Mouse (Mus musculus): ENCODE results near the gene Tle3.
A peak's percentile ranks its signal among the peaks of the same experiment; 100 is the strongest.

The Tle3 gene

DNA sequence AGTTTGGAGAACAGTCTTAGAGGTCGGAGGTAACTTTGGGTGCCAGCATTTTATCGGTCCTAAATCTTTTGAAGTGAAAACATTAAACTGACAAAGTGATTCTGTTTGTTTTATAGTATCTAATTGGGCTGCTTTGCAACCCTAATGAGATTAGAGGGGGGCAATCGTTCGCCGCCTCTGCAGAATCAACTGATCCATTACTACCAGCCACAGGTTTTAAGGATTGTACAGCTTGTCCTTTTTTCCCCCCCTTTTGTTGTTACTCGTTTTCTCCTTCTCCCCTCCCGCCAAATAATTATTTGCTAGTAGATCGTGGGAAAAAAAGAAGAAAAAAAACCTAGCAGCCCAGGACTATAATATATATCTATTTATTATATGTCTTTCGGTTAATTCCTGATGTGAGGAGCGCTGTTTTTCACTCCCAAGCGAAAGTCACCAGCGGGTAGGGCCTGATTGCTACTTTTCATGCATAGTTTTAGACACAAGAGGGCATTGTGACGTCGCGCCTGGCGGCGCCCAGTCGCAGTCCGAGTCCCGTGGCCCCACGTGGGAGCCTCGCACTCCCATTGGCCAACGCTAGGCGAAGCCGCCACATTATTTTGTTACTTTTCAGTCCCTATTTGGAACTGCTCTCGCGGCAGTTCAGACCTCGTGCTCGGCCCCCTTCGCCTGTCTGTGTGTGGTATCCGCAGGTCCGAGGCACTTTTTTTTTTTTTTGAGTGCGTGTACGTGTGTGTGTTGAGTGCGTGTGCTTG lies at the start of gene Tle3:
Tle3 (plus strand) TSS at position 612 of the 755 bp plus-strand sequence.
- DNase-seq = peak; percentile 98 to 99

DNA sequence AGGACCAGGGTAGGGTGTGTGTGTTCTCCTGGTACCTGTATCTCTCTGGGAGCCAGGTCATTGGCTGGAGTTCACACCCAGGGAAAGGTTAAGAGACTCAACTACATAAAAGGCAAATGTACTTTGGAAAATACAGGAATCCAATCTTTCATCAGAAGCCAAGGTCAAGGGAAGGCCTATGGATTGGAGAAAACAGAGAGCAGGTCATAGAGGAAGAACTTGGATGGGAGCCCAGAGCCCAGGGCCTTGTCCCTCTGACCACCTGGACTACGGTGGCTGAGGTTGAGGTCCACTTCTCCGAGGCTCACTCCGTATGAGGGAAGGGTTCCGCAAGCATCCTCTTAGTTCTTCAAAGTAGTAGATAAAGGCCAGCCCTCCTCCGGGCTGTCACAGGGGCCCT lies 48.9 kb upstream of the Tle3 start:
- no peak for DNase-seq

- DNase-seq = no peak
Observed at GRCm38 (mm10) chr9:61323879-61324278, 48.3 kb upstream of the Tle3 start.

- DNase-seq = no peak
Observed at GRCm38 (mm10) chr9:61324354-61324753, 47.8 kb upstream of the Tle3 start.

GRCm38 (mm10) chr9:61325012-61325411 lies 47.2 kb upstream of the Tle3 start:
- no peak for DNase-seq

GRCm38 (mm10) chr9:61325931-61326351 lies 46.2 kb upstream of the Tle3 start:
- DNase-seq = no peak

- no peak for DNase-seq
Observed at GRCm38 (mm10) chr9:61326922-61327321, 45.2 kb upstream of the Tle3 start.

DNA sequence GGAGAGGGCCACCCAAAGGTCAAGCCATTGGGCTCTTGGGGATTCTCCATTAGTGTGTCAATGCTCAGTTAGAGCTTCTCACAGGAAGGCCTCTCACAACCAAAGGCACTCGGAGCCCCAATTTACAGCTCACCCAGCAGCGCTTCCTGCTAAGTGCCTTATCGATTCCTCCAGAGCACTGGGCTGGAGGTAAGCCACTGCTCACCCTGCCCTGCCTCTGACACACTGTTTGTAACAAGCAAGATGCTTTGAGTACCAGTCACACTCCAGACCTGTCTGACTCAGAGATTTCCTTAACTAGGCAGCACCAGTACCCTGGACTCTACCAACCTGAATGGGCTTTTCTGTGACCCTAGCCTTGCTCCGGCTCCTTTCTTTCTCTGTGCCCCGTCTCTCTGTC lies 44.0 kb upstream of the Tle3 start:
- no peak for DNase-seq

DNA sequence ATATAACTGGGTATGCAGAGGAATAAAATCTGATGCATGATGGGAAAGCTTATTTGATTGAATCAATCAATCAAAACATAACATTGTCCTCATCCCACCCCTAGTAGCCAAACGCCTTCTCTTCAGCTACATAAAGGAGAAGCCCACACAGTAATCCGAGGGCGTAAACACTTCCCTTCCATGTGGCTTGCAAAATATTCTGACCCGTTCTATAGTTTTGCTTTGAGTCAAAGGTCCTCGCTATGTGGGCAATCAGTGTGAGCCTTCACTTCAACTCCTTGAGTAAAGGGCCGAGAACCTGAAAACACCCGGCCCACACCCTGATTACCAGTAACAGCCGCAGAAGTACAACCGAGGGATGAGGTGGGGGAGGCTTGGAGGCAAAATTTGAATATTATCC lies 41.4 kb upstream of the Tle3 start:
- no peak for DNase-seq

DNA sequence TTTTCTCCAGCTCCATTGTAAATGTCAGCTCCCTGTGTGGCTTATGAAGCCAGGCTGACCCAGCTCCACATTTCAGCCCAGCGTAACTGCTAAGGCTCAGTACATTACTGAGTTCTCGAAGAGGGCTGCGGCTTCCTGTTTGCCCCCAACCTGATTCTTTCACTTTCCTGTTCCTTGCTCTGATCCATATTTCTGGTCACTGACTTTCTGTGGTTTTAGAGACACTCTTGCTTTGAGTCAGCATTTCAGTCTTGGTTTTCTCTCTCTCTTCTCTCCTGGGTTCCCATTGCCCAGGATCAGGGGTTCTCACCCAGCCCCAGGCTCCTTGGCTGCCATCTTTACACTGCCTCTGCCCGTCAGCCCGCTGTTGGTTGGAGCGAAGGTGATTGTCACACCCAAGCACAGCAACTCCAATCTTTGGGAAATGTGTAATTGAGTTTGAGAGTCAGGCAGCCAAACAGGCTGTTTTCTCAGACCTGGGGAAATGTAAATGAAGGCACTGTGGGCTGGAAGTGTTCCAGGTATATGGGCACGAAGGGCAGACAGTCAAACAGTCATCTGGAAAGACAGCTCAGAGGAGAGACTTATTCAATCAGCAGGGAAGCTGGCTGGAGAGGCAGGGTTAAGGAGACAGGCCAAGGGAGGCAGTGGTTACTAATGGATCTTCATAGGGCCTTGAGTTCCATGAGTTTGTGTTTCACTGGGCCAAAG lies 39.8 kb upstream of the Tle3 start:
- DNase-seq = no peak

DNA sequence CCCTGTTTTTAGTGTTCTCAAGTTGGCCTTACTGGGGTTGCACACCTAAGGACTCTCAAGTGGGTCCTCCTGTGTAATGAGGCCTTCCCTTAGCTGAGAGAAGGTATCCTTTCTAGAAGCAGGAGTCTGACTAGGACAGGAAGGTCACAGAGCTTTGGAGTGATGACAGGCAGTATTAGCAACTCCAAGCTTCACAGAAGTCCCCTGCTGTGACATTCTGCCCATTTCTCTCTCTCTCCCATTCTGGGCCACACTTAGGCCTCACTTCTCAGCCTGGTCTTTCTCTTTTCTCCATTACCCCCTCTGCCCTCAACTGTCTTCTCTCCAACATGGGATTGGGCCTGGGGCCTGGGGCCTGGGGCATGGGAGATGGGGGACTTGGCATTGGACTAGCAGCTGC lies 36.0 kb upstream of the Tle3 start:
- DNase-seq = no peak

DNA sequence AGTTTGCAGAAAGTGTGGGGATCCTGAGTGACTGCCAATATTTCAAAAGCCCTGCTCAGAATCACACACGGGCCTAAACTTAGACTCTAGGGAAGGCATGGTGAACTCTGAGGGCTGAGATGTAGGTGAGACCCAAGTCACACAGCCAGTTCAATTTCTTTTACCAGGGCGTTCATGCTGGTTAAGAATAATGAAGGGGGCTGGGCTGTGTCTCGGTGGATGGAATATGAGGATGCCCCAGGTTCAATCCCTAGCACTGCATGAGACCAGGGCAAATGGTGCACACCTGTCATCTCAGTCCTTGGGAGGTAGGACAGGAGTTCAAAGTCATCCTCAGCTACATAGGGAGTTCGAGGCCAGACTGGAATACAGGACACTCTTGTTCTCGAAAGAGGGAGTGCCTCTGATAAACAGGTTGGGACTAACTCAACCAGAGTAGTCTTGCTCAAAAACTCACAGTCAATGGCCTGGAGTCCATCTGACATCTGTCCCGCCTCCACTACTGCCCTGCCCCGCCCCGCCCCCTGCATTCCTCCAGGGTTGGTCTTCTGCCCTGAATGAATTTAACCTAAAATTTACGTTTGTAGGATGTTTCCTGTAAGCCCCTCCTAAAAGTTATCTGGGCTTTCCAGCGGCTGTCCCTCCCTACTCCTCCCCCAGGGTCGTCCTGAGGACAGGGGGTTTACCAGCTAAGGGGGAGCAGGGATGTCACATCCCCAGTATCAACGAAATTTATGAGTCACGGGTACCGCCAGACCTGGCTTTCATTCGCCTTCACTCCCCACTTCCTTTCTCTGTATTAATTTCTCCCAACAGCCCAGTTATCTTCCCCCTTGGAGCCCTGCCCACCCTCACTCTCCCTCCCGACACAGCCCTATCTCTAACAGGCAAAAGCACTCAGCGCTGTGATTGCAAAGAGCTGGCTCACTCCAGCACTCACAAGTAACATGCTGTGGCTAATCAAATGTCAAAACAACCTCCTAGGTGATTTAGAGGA lies 35.3 kb upstream of the Tle3 start:
- DNase-seq = no peak

DNA sequence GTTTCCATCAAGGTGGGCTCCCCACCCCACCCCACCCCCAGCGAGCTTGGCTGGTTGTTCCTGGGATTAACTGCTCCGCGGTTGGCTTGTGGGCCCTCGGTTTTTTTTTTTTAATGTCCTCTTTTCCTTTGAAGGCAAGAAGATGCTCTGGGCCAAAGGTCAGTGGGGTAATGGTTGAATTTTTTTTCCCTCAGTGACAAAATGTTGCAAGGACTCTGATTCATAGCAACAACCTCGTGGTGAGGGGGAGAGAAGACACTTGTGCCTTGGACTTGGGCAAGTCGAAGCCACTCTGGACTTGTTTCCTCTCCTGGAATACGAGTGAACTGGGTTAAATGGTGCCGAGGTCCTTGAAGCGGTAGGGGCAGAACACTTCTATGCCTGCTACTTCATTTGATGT lies 34.5 kb upstream of the Tle3 start:
- DNase-seq = no peak

DNA sequence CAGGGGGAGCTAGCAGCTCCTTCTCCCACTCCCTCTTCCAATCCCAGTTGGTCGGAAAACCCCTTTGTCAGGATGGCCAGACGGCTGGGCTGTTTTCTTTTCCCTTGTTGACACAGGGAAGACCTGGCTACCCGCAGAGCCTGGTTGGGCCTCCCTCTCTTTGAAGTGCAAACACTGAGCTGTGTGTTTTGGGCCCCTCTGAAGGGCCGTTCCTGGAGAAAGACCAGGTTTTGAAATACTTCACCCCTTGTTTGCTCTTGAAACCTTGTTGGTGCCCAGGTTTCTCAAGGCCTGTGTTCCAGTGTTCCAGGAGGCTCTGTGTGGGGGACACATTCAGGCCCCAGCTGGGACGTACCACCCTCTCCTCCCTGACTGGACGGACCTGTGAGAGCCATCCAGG lies 32.9 kb upstream of the Tle3 start:
- no peak for DNase-seq

GRCm38 (mm10) chr9:61340333-61340732 lies 31.8 kb upstream of the Tle3 start:
- DNase-seq = no peak

- DNase-seq = no peak
Observed at GRCm38 (mm10) chr9:61342297-61342696, 29.9 kb upstream of the Tle3 start.

DNA sequence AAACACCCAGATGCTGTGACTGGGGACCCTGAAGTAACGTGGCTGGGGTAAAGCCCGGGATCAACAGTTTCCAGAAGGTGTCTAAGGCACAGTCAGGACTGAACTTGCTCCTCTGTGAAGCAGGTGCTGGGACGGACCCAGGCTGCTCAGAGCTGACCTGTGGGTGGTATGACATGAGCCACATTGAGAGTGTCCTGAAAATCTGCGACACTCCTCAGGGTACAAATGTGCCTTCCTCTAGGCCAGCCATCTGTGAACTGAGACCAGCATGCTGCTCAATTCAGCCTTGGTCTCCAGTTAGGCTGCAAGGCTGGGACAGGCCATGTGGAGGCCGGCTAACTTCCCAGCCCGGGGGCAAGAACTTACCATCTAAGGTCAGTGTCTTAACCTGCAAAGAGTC lies 27.5 kb upstream of the Tle3 start:
- no peak for DNase-seq

DNA sequence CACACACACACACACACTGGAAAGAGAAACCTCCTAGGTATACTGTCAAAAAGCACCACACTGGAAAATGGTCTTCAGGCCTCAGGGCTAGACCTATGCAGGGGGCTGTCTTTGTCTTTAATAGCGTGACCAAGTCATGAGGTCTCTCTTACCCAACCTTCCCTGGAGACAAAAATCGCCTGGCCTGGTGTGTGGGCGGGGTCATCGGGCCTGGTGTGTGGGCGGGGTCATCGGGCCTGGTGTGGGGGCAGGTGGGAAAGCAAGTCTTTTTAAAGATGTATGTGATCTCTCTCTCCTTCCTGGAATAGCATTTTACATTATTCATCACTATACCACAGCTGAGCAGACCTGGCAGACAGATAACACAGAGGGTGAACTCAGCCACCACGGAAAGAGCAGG lies 25.2 kb upstream of the Tle3 start:
- DNase-seq = no peak

- no peak for DNase-seq
Observed at GRCm38 (mm10) chr9:61348036-61348435, 24.1 kb upstream of the Tle3 start.

- no peak for DNase-seq
Observed at GRCm38 (mm10) chr9:61348616-61349015, 23.6 kb upstream of the Tle3 start.

GRCm38 (mm10) chr9:61349697-61350096 lies 22.5 kb upstream of the Tle3 start:
- no peak for DNase-seq

DNA sequence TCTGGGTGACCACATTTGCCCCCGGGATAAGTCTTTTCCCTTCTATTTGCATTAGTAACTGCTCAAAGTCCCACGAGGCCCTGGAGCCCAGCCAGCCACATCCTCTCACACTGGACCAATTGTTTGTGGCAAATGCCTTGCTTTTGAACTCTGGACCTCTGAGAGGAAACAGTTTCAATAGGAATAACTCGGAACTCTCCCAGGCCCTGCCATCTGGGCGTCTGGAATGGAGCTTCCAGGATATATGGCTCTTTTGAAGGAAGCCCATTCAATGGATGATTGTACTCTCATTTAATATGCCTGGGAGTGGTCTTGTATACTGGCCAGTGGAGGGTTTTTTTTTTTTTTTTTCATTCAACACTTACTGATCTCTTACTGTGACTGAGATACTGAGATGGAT lies 21.0 kb upstream of the Tle3 start:
- DNase-seq = no peak

DNA sequence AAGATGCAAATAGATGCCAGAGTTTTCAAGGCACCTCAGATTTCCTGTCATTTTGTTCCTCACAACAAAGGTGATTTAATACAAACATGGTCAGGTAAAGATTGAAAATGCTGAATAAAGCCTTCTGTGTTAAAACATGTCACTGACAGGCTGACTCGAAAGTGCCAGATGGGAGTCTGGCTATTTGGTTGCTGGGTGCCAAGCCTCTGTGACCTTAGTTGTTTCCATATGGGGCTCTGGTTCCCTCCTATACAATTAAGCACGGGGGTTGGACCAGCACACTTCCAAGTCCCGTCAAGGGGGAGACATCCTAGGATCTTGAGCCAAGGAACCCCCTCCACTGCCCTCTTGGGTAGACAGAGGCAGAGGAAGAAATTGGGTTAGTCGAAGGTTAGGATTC lies 13.2 kb upstream of the Tle3 start:
- no peak for DNase-seq
